Mouse (Mus musculus) adrenal gland, adult (tissue): ENCODE results near the gene Ntm.

Source experiments
- DNase-seq, 2 experiments: peaks; one replicate each; pipeline ENCODE4 v3.0.0; 2022 to 2023; ENCODE audit warnings: low spot score in 1 of 2; ENCODE audit not compliant: inconsistent age in 2 of 2

Ntm gene

DNA sequence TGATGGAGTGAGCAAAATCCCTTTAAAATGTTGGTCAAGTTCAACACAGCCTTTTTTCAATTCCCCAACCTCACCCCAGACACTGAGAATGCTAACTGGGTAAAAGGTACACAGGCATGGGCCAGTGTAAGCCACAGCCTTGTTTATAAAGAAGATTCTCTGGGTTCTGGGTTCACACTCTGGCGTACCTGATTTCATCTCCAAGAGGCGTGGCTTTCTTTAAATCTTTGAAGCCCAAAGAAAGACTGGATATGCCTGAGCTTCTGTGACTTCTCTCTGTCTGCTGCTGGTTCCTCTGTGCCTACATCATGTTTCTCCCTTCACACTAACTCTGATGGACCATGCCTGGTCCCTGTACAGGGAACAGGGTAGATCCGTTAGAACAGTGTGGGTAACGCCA is 549.8 kb downstream of the Ntm start:
- no peak for DNase-seq

GRCm38 (mm10) chr9:29412181-29412771 is 550.7 kb downstream of the Ntm start:
- peak; percentile 22 to 73 for DNase-seq

- peak; percentile 9 to 71 for DNase-seq
Observed at GRCm38 (mm10) chr9:29411408-29412180, 551.3 kb downstream of the Ntm start.

DNA sequence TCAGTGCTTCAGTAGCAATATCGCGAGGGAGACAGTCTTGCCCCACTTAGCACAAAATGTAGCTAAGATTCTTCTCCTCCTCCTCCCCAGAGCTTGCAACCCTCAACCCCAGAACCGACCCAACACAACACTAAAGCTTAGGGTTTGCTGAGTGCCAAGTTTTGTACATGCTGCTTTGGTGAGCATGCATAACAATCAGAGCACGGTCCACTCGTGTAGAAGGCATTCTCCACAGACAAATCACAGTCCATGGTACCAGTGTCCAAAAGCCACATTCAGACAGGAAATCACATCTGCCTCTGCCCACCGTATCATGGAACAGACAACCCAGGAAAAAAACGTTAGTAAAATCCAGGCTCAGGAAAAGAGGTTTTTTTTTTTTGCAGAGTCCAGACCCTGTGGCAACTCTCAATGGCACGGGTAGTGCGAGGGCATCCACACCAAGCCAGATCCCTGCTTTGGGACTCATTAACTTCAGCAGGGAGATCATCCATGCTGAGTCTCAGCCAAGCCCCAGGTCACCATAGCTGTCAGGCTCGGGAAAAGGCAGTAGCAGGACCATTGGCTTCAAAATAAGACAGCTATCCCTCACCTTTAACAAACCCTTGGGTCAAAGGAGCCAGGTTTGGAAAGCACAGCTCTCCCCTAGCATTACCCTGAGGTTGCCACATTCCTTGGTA is 552.1 kb downstream of the Ntm start:
- DNase-seq: no peak

GRCm38 (mm10) chr9:29410284-29410683 is 552.7 kb downstream of the Ntm start:
- no peak for DNase-seq

- peak; percentile 18 to 79 for DNase-seq
Observed at GRCm38 (mm10) chr9:29409216-29409907, 553.6 kb downstream of the Ntm start.

DNA sequence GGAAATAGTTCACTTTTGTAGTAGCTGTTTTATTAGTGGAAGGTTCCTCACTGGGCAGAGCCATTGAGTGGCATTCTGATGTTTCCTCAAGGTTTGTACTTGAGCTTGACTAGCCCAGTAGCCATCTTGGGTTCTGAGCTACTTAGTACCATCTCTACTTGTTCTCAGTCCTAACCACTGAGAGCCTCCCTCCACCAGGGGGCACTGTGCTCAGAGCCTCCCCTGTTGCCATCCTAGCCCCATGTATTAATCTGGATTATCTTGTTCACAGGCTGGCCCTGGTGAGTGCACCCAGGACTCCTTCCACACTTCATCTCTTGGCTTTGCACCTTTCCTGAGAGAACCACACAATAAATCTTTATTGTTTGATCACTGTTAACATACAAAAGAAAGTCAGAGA is 555.0 kb downstream of the Ntm start:
- DNase-seq: peak; percentile 7 to 72

DNA sequence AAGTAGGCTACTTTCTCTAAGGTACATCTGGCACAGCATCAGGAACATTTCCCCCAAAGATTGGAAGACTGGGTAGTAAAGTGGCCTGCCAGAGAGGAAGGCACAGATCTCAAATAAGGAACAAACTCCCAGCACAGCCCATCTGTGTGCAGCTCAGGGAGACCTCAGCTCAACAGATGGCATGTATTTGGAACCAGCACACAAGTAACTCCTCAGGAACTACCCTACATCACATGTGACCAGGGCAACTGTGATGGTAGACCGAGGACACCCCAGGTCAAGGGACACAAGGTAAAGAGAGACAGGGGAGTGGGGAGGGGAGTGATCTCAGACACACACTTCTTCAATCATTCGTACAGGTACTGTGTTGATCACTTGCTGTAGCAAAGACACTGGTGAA is 556.0 kb downstream of the Ntm start:
- no peak for DNase-seq

GRCm38 (mm10) chr9:29406046-29406445 is 556.9 kb downstream of the Ntm start:
- DNase-seq: no peak

DNA sequence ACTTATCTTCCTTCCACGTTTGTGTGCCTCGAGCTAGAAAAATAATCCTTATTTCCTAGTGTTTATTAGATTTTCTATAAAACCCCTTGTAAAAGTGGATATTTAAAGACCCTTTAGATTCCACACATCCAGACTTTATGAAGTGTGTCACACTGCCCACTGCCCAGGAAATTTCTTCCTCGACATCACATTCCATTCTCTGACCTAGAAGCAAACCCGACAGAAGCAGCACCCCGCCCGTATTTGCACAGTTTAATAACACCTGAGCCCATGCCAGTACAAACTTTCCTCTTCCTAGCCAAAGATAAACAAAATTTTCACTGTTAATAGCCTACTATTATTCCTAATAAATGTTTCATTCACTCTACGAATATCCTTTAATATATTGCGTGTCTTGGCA is 562.8 kb downstream of the Ntm start:
- no peak for DNase-seq

DNA sequence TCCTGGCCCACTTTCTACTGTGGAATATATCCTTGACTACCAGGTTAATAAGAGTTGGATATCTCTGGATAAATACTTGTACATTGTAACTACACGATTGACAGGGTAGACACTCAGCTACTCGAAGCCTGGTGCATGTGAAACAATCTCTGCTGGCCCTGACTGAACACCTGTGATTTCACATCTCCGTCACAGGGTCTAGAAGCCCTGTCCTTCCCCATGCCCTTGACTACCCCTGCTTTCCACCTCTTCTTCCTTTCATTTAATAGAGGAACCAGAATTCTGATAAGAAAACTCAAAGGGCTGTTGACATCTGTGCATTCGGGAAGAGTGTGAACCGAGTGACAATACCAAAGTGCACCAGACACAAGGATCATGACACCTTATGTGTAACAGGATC is 566.8 kb downstream of the Ntm start:
- DNase-seq: no peak

- DNase-seq: no peak
Observed at GRCm38 (mm10) chr9:29393136-29393535, 569.8 kb downstream of the Ntm start.

- no peak for DNase-seq
Observed at GRCm38 (mm10) chr9:29390796-29391517, 572.0 kb downstream of the Ntm start.

- DNase-seq: no peak
Observed at GRCm38 (mm10) chr9:29389224-29389623, 573.7 kb downstream of the Ntm start.

- DNase-seq: no peak
Observed at GRCm38 (mm10) chr9:29387136-29387535, 575.8 kb downstream of the Ntm start.

DNA sequence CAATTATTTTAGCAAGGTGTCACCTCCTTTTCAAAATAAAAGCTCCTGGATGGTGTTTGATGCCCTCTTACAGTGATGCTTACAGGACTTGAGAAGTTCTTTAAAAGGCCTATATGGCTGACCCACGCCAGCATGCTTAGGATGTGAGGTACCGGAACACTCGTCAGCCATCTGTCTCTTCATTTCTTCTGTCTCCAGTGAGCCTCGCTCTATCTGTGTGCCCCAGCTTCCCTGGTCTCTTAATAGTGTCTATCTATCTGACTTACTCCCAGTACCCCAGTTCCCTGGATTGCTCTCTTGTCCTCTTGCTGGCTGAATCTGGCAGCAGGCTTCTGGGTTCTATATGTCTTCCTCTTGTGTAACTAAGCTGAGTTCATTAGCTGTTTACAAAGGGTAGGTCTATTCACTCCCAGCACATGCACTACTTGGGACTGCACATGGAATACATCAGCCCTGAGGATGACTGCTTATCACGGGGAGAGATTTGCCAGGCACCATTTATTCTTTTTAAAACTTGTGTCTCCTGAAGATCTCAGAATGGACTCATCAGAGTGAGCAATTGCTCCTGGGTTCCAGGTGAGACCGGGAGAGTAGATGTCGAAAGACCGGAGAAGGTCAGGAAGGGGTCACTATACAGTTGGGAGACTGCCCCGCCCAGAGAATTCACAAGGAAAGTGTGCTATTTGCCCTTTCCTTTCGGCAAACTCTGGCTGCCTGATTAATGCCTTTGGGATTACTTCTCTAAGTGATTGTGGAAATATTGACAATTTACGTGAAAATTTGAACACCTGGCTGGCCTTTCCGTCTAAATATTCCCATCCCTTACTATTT is 585.6 kb downstream of the Ntm start:
- no peak for DNase-seq

- DNase-seq: no peak
Observed at GRCm38 (mm10) chr9:29371341-29371740, 591.6 kb downstream of the Ntm start.

GRCm38 (mm10) chr9:29369621-29370020 is 593.3 kb downstream of the Ntm start:
- no peak for DNase-seq

DNA sequence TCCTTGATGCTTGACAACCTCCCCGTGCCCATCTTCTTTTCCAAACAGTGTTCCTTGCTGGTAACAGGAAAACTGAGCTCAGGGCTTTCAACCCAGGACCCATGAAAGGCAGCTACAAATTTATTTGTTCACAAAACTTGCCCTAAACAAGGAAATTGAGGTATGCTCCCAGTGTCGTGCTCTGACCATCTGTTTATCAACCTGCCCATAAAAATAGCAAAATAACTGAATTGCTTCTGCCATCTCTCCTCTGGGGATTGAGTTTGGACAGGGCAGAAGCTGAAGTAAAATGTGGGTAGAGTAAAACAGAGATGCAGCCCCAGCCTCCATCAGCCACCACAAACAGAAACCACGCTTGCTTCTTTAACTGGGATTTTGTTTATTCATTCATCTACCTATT is 594.6 kb downstream of the Ntm start:
- DNase-seq: no peak

GRCm38 (mm10) chr9:29357796-29358195 is 605.1 kb downstream of the Ntm start:
- no peak for DNase-seq
